In genomic region chr5:120647814-120648491, GRCm38 (mm10) we compare ENCODE assay signal across 9 mouse cellular contexts. TPM values are rescaled to one million over a fixed set of nuclear protein-coding genes. Genes with fewer than 3 reads are reported as not detected.
DNase-seq lines count a peak whose midpoint lies in the region; ATAC-seq lines count a peak whose summit lies in the region.
"Had no signal": no experiment of that assay in that cellular context is flagged by ENCODE, and none has a peak within 500 bp of the region (broad histone marks: within the 10 kb centered on the region; RNA-seq: fewer than 3 reads in every experiment).

No protein-coding gene starts in this region.

- no peaks in the 10 kb centered on the region for H3K36me3 ChIP-seq in heart, embryonic 12.5 days
- H3K36me3 ChIP-seq in midbrain, embryonic 16.5 days (ENCODE audit: control insufficient read depth, insufficient read depth, low read length) = no peaks in the 10 kb centered on the region
- H3K36me3 ChIP-seq in midbrain, embryonic 14.5 days (ENCODE audit: control insufficient read depth, insufficient read depth, low read length) = no peaks in the 10 kb centered on the region
- no peaks in the 10 kb centered on the region for H3K36me3 ChIP-seq in liver, embryonic 11.5 days (ENCODE audit: control insufficient read depth, insufficient read depth, low read length)

- peak overlapping the region; percentile 75 for H3K4me2 ChIP-seq in heart, embryonic 12.5 days
- peak overlapping the region; percentile 69; the same call in 1 of the 2 replicates for H3K4me2 ChIP-seq in midbrain, embryonic 16.5 days (ENCODE audit: low read length)
- no peak overlapping the region for H3K4me2 ChIP-seq in midbrain, embryonic 14.5 days (ENCODE audit: low read length)
- H3K4me2 ChIP-seq in liver, embryonic 11.5 days = peak overlapping the region; percentile 75

- 29% methylated on average over 12 of the region's 12 CpGs for WGBS in heart, embryonic 12.5 days
- 44% methylated on average over 12 of the region's 12 CpGs for WGBS in midbrain, embryonic 16.5 days
- 42% methylated on average over 12 of the region's 12 CpGs for WGBS in midbrain, embryonic 14.5 days
- 25% methylated on average over 12 of the region's 12 CpGs for WGBS in liver, embryonic 11.5 days

- peaks cover 57% of the 10 kb centered on the region for H3K27me3 ChIP-seq in heart, embryonic 12.5 days (replicated peaks)
- peaks cover 28% of the 10 kb centered on the region for H3K27me3 ChIP-seq in midbrain, embryonic 16.5 days (ENCODE audit: control insufficient read depth, insufficient read depth, low read depth, low read length)
- H3K27me3 ChIP-seq in midbrain, embryonic 14.5 days (ENCODE audit: control insufficient read depth, insufficient read depth, low read length) = peaks cover 28% of the 10 kb centered on the region
- H3K27me3 ChIP-seq in liver, embryonic 11.5 days (replicated peaks; ENCODE audit: control insufficient read depth, insufficient read depth, low read length) = peaks cover 56% of the 10 kb centered on the region

- DNase-seq in heart, postnatal 36 days = no peak
- no peak for DNase-seq in midbrain, embryonic 14.5 days
- DNase-seq in liver, embryonic 11.5 days (ENCODE audit: low spot score) = no peak
- peak; percentile 55 for DNase-seq in thymus, postnatal 25 days

- intact Hi-C loops in heart, postnatal 36 days (cut with DNase I) = no loop called here

- peaks cover 18% of the 10 kb centered on the region for H3K4me1 ChIP-seq in heart, embryonic 12.5 days (replicated peaks)
- H3K4me1 ChIP-seq in midbrain, embryonic 16.5 days (ENCODE audit: control insufficient read depth, insufficient read depth, low read length) = peaks cover 15% of the 10 kb centered on the region
- peaks cover 7% of the 10 kb centered on the region; the same call in 1 of the 2 replicates for H3K4me1 ChIP-seq in midbrain, embryonic 14.5 days (ENCODE audit: control insufficient read depth, insufficient read depth, low read length)
- peaks cover 18% of the 10 kb centered on the region for H3K4me1 ChIP-seq in liver, embryonic 11.5 days (replicated peaks; ENCODE audit: control insufficient read depth, insufficient read depth, low read length)

- no peak overlapping the region for H3K4me3 ChIP-seq in heart, embryonic 12.5 days
- H3K4me3 ChIP-seq in midbrain, embryonic 16.5 days (ENCODE audit: low read depth, low read length) = no peak overlapping the region
- H3K4me3 ChIP-seq in midbrain, embryonic 14.5 days (replicated peaks; ENCODE audit: low read depth, low read length) = no peak overlapping the region
- H3K4me3 ChIP-seq in liver, embryonic 11.5 days (ENCODE audit: low read depth, low read length) = no peak overlapping the region

- H3K9me3 ChIP-seq in heart, embryonic 12.5 days (replicated peaks) = no peaks in the 10 kb centered on the region
- no peaks in the 10 kb centered on the region for H3K9me3 ChIP-seq in midbrain, embryonic 16.5 days (replicated peaks; ENCODE audit: control insufficient read depth, low read length, poor library complexity, severe bottlenecking)
- H3K9me3 ChIP-seq in midbrain, embryonic 14.5 days (ENCODE audit: control insufficient read depth, low read length) = no peaks in the 10 kb centered on the region
- H3K9me3 ChIP-seq in liver, embryonic 11.5 days (ENCODE audit: control insufficient read depth, low read length) = no peaks in the 10 kb centered on the region

- ATAC-seq in heart, embryonic 12.5 days (ENCODE audit: insufficient number of reproducible peaks, low FRiP score) = no peak
- ATAC-seq in midbrain, embryonic 16.5 days = no peak
- ATAC-seq in midbrain, embryonic 14.5 days (ENCODE audit: low FRiP score, low TSS enrichment) = no peak
- ATAC-seq in liver, embryonic 11.5 days (replicated peaks; ENCODE audit: low FRiP score) = no peak
- no peak for ATAC-seq in erythroid progenitor cell, adult 5-6 weeks (replicated peaks; ENCODE audit: low FRiP score, poor library complexity, severe bottlenecking)
- no peak for ATAC-seq in cerebellum, adult (ENCODE audit: insufficient number of reproducible peaks, low FRiP score, low TSS enrichment)

- H3K27ac ChIP-seq in heart, embryonic 12.5 days (ENCODE audit: poor library complexity, severe bottlenecking) = no peak overlapping the region
- no peak overlapping the region for H3K27ac ChIP-seq in midbrain, embryonic 16.5 days (ENCODE audit: low read length)
- no peak overlapping the region for H3K27ac ChIP-seq in midbrain, embryonic 14.5 days (replicated peaks; ENCODE audit: low read depth, low read length)
- H3K27ac ChIP-seq in liver, embryonic 11.5 days (ENCODE audit: low read depth, low read length) = no peak overlapping the region

- H3K9ac ChIP-seq in heart, embryonic 12.5 days = no peak overlapping the region
- no peak overlapping the region for H3K9ac ChIP-seq in midbrain, embryonic 16.5 days (ENCODE audit: low read depth, low read length)
- no peak overlapping the region for H3K9ac ChIP-seq in midbrain, embryonic 14.5 days (replicated peaks; ENCODE audit: low read length)
- no peak overlapping the region for H3K9ac ChIP-seq in liver, embryonic 11.5 days (ENCODE audit: low read depth, low read length)

RNA-seq across cellular contexts. Expression of gene Rasal1, which starts 0.7 kb away (rescaled TPM):
- polyA plus RNA-seq in heart, embryonic 12.5 days (2016; fragmentation: Nextera tagmentation; extraction: Ambion mirVana) = 0.21 TPM in 1 of 2 replicates, not detected in the other
- not detected for total RNA-seq in heart, postnatal 36 days (2021)
- polyA plus RNA-seq in midbrain, embryonic 16.5 days (2015; fragmentation: Nextera tagmentation; extraction: Ambion mirVana) = 2.4 and 4.9 TPM in 2 replicates
- 0.84 and 1.3 TPM in 2 replicates for polyA plus RNA-seq in midbrain, embryonic 14.5 days (2014; fragmentation: Nextera tagmentation; extraction: Ambion mirVana)
- 0.25 and 0.32 TPM in 2 replicates for polyA plus RNA-seq in liver, embryonic 11.5 days (2014; fragmentation: Nextera tagmentation; extraction: Ambion mirVana)
- total RNA-seq in erythroid progenitor cell, adult 5-6 weeks (2015; ENCODE audit: low replicate concordance) = 14.3 TPM in 1 of 2 replicates, not detected in the other
- total RNA-seq in erythroid progenitor cell, adult 5-6 weeks (2017; ENCODE audit: low replicate concordance) = not detected in 2 replicates

RNA-seq across cellular contexts. Expression of gene Cfap73, which starts 13.9 kb away (rescaled TPM):
- not detected in 2 replicates for polyA plus RNA-seq in heart, embryonic 12.5 days (2016; fragmentation: Nextera tagmentation; extraction: Ambion mirVana)
- total RNA-seq in heart, postnatal 36 days (2021) = not detected
- 0.47 and 1.2 TPM in 2 replicates for polyA plus RNA-seq in midbrain, embryonic 16.5 days (2015; fragmentation: Nextera tagmentation; extraction: Ambion mirVana)
- 0.32 TPM in 1 of 2 replicates, not detected in the other for polyA plus RNA-seq in midbrain, embryonic 14.5 days (2014; fragmentation: Nextera tagmentation; extraction: Ambion mirVana)
- not detected in 2 replicates for polyA plus RNA-seq in liver, embryonic 11.5 days (2014; fragmentation: Nextera tagmentation; extraction: Ambion mirVana)
- not detected in 2 replicates for total RNA-seq in erythroid progenitor cell, adult 5-6 weeks (2015; ENCODE audit: low replicate concordance)
- not detected in 2 replicates for total RNA-seq in erythroid progenitor cell, adult 5-6 weeks (2017; ENCODE audit: low replicate concordance)
- total RNA-seq: hematopoietic stem cell, adult 5-6 weeks had no signal

RNA-seq across cellular contexts. Expression of gene Ddx54, which starts 35.4 kb away (rescaled TPM):
- polyA plus RNA-seq in heart, embryonic 12.5 days (2016; fragmentation: Nextera tagmentation; extraction: Ambion mirVana) = 38.7 and 38.8 TPM in 2 replicates
- 10 to 100 TPM; 22.2 to 24.3 TPM for total RNA-seq in heart, postnatal 36 days (2021)
- polyA plus RNA-seq in midbrain, embryonic 16.5 days (2015; fragmentation: Nextera tagmentation; extraction: Ambion mirVana) = 38.7 and 39.9 TPM in 2 replicates
- 29.4 and 31.9 TPM in 2 replicates for polyA plus RNA-seq in midbrain, embryonic 14.5 days (2014; fragmentation: Nextera tagmentation; extraction: Ambion mirVana)
- 46.7 and 47.0 TPM in 2 replicates for polyA plus RNA-seq in liver, embryonic 11.5 days (2014; fragmentation: Nextera tagmentation; extraction: Ambion mirVana)
- 1.1 and 1.3 TPM in 2 replicates for total RNA-seq in erythroid progenitor cell, adult 5-6 weeks (2015; ENCODE audit: low replicate concordance)
- total RNA-seq in erythroid progenitor cell, adult 5-6 weeks (2017; ENCODE audit: low replicate concordance) = 6.4 and 8.1 TPM in 2 replicates

RNA-seq across cellular contexts. Expression of gene Rita1, which starts 35.6 kb away (rescaled TPM):
- polyA plus RNA-seq in heart, embryonic 12.5 days (2016; fragmentation: Nextera tagmentation; extraction: Ambion mirVana) = 9.1 and 10.8 TPM in 2 replicates
- total RNA-seq in heart, postnatal 36 days (2021) = 10 to 100 TPM; 15.0 to 17.1 TPM
- 27.2 and 33.1 TPM in 2 replicates for polyA plus RNA-seq in midbrain, embryonic 16.5 days (2015; fragmentation: Nextera tagmentation; extraction: Ambion mirVana)
- polyA plus RNA-seq in midbrain, embryonic 14.5 days (2014; fragmentation: Nextera tagmentation; extraction: Ambion mirVana) = 20.6 and 25.5 TPM in 2 replicates
- polyA plus RNA-seq in liver, embryonic 11.5 days (2014; fragmentation: Nextera tagmentation; extraction: Ambion mirVana) = 9.0 and 13.1 TPM in 2 replicates
- 0.72 TPM in 1 of 2 replicates, not detected in the other for total RNA-seq in erythroid progenitor cell, adult 5-6 weeks (2015; ENCODE audit: low replicate concordance)
- 3.9 TPM in 1 of 2 replicates, not detected in the other for total RNA-seq in erythroid progenitor cell, adult 5-6 weeks (2017; ENCODE audit: low replicate concordance)

RNA-seq across cellular contexts. Expression of gene Iqcd, which starts 59.1 kb away (rescaled TPM):
- polyA plus RNA-seq in heart, embryonic 12.5 days (2016; fragmentation: Nextera tagmentation; extraction: Ambion mirVana) = 0.19 and 0.33 TPM in 2 replicates
- total RNA-seq in heart, postnatal 36 days (2021) = not detected
- 2.0 and 2.1 TPM in 2 replicates for polyA plus RNA-seq in midbrain, embryonic 16.5 days (2015; fragmentation: Nextera tagmentation; extraction: Ambion mirVana)
- polyA plus RNA-seq in midbrain, embryonic 14.5 days (2014; fragmentation: Nextera tagmentation; extraction: Ambion mirVana) = 1.4 and 1.7 TPM in 2 replicates
- 1.3 and 1.5 TPM in 2 replicates for polyA plus RNA-seq in liver, embryonic 11.5 days (2014; fragmentation: Nextera tagmentation; extraction: Ambion mirVana)
- 2.5 TPM in 1 of 2 replicates, not detected in the other for total RNA-seq in erythroid progenitor cell, adult 5-6 weeks (2015; ENCODE audit: low replicate concordance)
- total RNA-seq in erythroid progenitor cell, adult 5-6 weeks (2017; ENCODE audit: low replicate concordance) = 3.1 and 3.3 TPM in 2 replicates
- total RNA-seq: hematopoietic stem cell, adult 5-6 weeks had no signal
